Mouse (Mus musculus) urinary bladder, adult 2 months (tissue): Measurements from ENCODE around the gene Cldn1. TPM values are rescaled to one million over a fixed set of nuclear protein-coding genes. Genes with fewer than 3 reads are reported as not detected.

Source experiments
- DNase-seq: peaks from one replicate; pipeline ENCODE4 v3.0.0; 2022; ENCODE audit warnings: low spot score
- polyA plus RNA-seq: library from polyadenylated mRNA; depleted of rRNA; stranded (reverse); fragments of >200 nt; gene quantifications from 2 replicates; pipeline ENCODE4 v1.2.3, GENCODE M21; 2012; rRNA removed

Cldn1 gene
- 10.7 and 10.9 TPM in 2 replicates for polyA plus RNA-seq

- peak; percentile 89 for DNase-seq
Observed at GRCm38 (mm10) chr16:26371325-26372053, at the start of gene Cldn1. TSS of gene Cldn1 (minus strand) at chr16:26371841.

- no peak for DNase-seq
Observed at GRCm38 (mm10) chr16:26418616-26419015, 47.0 kb upstream of the Cldn1 start.

- DNase-seq: no peak
Observed at GRCm38 (mm10) chr16:26404070-26404469, 32.4 kb upstream of the Cldn1 start.

GRCm38 (mm10) chr16:26400971-26401370 is 29.3 kb upstream of the Cldn1 start:
- no peak for DNase-seq

- DNase-seq: no peak
Observed at GRCm38 (mm10) chr16:26400549-26400948, 28.9 kb upstream of the Cldn1 start.

- no peak for DNase-seq
Observed at GRCm38 (mm10) chr16:26390936-26391335, 19.3 kb upstream of the Cldn1 start.

- DNase-seq: no peak
Observed at GRCm38 (mm10) chr16:26386159-26386558, 14.5 kb upstream of the Cldn1 start.

GRCm38 (mm10) chr16:26384112-26384649 is 12.5 kb upstream of the Cldn1 start:
- no peak for DNase-seq

GRCm38 (mm10) chr16:26377170-26377569 is 5.5 kb upstream of the Cldn1 start:
- no peak for DNase-seq

- no peak for DNase-seq
Observed at GRCm38 (mm10) chr16:26370127-26370526, 1.5 kb downstream of the Cldn1 start.

GRCm38 (mm10) chr16:26369044-26369730 is 2.5 kb downstream of the Cldn1 start:
- no peak for DNase-seq

GRCm38 (mm10) chr16:26368121-26368520 is 3.5 kb downstream of the Cldn1 start:
- no peak for DNase-seq

GRCm38 (mm10) chr16:26360694-26361093 is 10.9 kb downstream of the Cldn1 start:
- DNase-seq: no peak

GRCm38 (mm10) chr16:26359619-26360018 is 12.0 kb downstream of the Cldn1 start:
- no peak for DNase-seq

- DNase-seq: no peak
Observed at GRCm38 (mm10) chr16:26358898-26359297, 12.7 kb downstream of the Cldn1 start.

GRCm38 (mm10) chr16:26357863-26358780 is 13.5 kb downstream of the Cldn1 start:
- DNase-seq: no peak

GRCm38 (mm10) chr16:26355513-26355912 is 16.1 kb downstream of the Cldn1 start:
- DNase-seq: no peak

- DNase-seq: no peak
Observed at GRCm38 (mm10) chr16:26350786-26351185, 20.9 kb downstream of the Cldn1 start.

- DNase-seq: no peak
Observed at GRCm38 (mm10) chr16:26348809-26349208, 22.8 kb downstream of the Cldn1 start.

- DNase-seq: no peak
Observed at GRCm38 (mm10) chr16:26316281-26316680, 55.4 kb downstream of the Cldn1 start.

GRCm38 (mm10) chr16:26314815-26315214 is 56.8 kb downstream of the Cldn1 start:
- DNase-seq: no peak

GRCm38 (mm10) chr16:26309402-26309801 is 62.2 kb downstream of the Cldn1 start:
- DNase-seq: no peak
